Mouse (Mus musculus): ENCODE results near the gene 4430402I18Rik.
A peak's percentile ranks its signal among the peaks of the same experiment; 100 is the strongest.
"Not testable (repeated sequence)": the region's sequence is repeated elsewhere in the genome, so short reads cannot be mapped to it uniquely, and the experiment has no call there.

The 4430402I18Rik gene

DNA sequence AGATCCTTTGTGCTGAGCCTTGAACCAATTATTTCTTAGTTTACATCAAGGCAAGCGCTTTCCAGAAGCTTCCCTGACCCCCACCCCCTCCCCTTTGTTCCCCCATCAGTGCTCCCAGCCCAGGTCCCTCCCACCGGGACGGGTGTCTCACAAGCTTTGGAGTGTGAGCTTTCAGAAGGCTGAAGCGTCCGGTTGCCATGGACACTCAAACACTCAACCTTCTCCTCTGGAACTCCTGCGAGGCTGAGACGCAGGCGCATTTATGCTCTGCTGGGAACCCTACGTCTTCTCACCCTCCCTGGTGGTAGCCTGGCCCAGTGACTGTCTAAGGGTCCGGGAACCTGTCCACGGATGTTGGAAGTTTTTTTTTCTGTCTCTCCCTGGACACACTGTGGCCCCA, at the start of gene 4430402I18Rik:
4430402I18Rik (minus strand) TSS at position 149 of the 400 bp plus-strand sequence.
- DNase-seq = no peak

- no peak for DNase-seq
These were observed 49.2 kb upstream of the 4430402I18Rik start for GRCm38 (mm10) chr19:29016786-29017185.

DNA sequence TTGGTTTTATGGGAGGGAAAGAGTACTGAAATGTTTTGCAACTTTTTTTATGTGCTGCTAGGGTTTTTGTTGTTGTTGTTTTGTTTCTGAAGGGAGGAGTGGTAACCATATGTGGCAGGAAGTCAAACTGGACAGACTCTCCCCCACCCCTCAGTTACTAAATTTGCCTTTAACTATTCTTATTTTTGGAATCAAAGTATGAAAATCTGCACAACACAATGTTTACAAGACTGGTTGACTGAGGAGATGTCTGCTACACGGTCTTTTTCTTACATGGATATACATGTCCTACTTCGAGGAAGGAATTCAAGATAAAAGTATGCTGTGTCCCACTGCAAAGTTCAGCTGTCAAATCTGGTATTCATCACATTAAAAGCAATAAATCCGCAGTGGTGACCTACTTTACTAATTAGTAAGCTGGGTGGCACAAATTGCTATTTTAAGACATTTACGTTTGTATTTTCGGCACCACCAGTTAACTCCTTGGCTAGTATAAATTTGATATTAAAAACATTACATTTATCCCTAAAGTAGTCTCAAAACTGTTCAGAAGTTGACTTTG, 48.7 kb upstream of the 4430402I18Rik start:
- DNase-seq = no peak

GRCm38 (mm10) chr19:29015410-29016203, 48.0 kb upstream of the 4430402I18Rik start:
- no peak for DNase-seq

GRCm38 (mm10) chr19:29014466-29015055, 47.0 kb upstream of the 4430402I18Rik start:
- no peak for DNase-seq

DNA sequence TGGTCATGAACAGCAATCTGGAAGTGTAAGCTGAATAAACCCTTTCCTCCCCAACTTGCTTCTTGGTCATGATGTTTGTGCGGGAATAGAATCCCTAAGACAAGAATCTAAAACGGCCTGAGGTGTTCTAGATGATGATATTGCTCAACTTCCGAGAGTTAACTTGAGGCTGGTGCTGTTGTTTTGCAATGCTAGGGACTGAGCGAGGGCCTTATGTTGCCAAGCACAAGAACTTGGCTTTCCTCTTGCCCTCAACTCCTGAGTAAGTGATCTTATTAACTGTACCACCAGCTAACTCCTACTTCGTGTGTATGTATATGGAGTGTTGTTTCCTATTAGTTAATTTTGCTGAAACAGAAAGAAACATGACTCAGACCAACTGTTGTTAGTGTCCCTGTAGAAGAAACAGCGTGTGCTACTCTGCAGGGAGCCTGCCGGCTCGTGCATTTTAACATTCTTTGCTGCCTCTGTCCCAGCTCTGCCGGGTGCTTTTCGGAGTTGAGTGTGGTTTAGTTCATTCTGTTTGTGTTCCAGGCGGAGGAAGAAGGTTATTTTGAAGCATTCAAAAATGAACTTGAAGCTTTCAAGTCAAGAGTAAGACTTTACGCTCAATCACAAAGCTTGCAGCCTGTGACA, 43.9 kb upstream of the 4430402I18Rik start:
- DNase-seq = no peak

GRCm38 (mm10) chr19:29009046-29009445, 41.4 kb upstream of the 4430402I18Rik start:
- DNase-seq = no peak

DNA sequence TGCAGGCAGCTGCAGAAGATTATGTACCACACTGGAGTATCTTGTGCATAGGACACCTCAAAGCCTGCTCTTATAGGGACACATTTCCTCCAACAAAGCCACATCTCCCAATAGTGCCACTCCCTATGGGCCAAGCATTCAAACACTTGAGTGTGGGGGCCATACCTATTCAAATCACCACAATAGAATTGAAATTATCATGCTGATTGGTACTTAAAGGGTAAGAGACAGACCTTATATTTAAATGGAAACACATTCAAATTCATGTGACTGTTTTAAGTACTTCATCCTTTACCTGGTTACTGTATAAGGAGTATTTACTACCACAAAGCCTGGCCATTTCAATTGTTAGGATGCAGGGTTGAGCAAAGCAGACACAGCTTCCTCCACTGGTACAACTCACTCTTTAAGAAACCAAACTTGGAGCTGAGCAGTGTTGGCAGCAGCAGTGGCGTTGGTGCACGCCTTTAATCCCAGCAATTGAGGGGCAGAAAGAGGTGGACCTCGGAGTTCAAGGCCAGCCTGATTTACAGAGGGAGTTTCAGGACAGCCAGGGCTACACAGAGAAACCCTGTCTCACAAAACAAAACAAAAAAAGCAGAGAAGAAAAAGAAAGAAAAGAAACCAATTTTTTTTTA, 40.6 kb upstream of the 4430402I18Rik start:
- DNase-seq = no peak

GRCm38 (mm10) chr19:29000321-29000720, 32.7 kb upstream of the 4430402I18Rik start:
- not testable (repeated sequence) for DNase-seq

DNA sequence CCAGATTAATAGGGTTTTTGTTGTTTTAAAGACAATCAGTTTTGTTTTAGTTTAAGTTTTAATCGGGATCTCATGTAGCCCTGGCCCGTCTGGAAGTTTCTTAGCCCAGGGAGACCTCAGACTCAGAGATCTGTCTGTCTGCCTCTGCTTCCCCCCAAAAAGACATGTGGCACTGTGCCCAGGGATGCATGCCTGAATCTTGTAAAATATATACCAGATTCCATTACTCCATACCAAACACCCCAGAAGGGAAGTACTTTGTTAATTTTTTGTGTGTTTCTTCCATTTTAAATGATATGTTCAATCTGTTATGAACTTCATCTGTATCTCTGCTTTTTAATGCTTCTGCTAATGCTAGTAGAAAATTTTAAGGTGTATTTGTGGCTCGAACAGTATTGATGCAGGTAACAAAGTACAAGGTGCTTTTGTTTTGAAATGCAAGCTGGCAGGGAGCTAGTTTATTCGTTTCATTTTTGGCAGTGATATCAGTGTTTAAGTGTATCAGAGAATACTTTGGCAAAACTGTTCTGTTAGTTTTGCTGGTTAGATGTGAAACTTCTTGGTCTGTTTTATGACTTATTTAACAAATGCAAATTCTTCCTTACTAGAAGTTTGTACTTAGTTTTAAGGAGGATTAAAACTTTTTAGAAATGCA, 30.5 kb upstream of the 4430402I18Rik start:
- no peak for DNase-seq

DNA sequence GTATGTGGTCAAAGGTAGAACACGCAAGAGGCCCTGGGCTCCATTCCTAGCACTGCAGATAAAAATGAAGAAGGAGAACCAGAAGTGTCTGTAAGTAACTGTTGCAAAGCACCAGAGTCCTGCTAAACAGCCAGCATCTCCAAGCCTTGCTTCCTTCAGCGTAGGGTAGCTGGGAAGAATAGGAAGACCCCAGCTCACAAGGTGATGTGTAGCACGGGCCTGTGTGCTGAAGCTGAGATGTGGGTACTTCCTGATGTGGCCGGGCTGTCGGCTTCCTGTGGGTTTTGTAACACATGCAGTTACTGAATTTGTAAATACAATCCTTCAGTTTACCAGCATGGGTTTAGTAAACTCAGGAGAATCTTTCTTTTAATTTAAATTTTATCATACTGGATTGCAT, 27.8 kb upstream of the 4430402I18Rik start:
- no peak for DNase-seq

DNA sequence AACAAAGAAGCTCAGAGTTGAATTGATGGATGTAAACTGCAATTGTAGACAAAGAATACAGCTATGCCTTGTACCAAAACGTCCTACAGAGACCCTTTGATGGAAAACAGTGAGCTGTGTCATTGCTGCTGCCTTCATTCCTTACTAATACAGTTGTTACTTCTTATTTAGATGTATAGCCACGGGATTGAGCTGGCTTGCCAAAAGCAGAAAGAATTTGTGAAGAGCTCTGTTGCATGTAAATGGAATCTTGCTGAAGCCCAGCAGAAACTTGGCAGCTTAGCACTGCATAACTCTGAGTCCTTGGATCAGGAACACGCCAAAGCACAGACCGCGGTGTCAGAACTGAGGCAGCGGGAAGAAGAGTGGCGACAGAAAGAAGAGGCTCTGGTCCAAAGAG, 27.3 kb upstream of the 4430402I18Rik start:
- DNase-seq = peak; percentile 20 to 23

DNA sequence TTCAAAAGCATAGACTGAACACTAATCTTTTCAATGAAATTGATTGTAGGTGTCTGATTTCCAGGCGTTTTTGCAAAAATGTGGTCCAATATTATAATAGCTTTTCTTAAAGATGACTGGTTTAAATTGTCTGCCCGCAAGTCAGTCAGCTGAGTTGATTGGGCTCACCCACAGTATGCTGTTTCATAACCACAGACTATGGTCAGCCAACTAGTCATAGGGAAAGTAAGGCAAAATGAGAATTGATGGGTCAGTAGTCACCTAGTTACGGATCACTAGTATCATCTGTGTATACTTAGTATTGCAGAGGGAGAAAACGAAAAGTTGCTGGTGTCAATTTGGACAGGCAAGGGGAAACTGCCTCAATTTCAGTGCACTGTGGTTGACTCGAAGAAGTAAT, 23.8 kb upstream of the 4430402I18Rik start:
- no peak for DNase-seq

DNA sequence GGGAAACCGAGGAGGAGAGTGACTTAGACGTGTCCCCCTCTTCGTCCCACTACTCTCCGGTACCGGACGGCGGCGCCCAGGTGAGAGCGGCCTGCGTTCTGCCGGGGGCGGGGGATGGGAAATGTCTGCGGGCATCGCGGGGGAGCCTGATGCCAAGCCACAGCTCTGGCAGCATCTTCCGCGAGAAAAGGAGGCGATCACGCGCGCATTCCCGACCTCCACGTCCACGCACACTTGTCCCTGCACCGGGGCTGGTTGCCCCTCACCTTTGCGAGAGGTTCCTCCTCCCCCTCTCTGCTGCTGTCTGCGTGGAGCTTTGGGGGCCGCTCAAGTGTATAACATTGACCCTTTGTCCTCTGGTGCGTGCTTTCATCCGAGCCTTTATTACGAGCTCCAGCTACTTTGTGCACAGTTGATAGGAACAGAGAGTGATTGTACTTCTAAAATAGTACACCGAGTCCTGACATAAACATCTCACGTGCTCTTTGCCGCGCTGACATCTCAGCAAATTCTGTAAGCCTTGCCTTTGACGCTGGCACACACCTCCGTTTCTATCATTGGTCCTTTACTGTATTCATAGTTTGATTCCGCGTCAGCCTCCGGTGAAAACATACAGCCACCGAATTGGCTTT, 23.1 kb upstream of the 4430402I18Rik start:
- DNase-seq = no peak

GRCm38 (mm10) chr19:28990194-28990589, 22.6 kb upstream of the 4430402I18Rik start, which contains the start of gene Cdc37l1:
Gene Cdc37l1, plus strand, starts transcription at chr19:28990352.
- peak; percentile 98 to 99 for DNase-seq

DNA sequence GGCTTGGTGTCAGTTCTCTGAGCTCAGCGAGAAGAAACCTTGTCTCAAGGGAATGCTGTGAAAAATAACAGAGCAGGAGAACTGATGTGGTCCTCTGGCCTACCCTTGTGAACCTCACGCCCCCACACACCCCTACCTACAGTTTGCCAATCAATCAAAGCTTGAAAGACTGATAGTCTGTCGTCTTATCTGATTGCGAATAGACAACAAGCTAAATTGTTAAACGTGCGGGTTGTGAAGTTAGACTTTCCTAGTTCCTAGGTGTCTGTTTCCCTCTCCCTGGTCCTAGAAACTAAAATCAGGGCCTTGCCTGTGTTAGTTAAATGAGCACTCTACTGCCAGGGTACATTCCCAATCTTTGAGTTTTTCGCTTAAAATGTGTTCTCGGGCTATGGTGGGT, 21.9 kb upstream of the 4430402I18Rik start:
- no peak for DNase-seq

DNA sequence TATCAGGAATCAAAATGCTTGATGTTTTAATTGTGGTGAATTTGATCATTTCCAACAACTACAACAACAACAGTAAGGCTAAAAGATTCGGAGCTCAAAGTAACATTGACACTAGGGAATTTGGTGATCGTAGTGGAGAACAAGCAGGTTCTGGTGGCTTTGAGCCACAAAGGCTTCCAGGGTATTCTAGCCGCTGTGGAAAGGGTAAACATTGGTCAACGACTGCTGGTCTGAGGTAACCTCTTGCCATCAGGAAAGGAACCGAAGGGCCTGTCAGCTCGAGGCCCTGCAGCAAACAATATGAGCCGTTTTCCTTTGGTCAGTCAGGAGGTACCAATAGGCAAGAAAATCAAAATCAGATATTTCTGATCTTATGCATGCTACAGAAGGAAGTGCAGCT, 15.0 kb upstream of the 4430402I18Rik start:
- DNase-seq = no peak

DNA sequence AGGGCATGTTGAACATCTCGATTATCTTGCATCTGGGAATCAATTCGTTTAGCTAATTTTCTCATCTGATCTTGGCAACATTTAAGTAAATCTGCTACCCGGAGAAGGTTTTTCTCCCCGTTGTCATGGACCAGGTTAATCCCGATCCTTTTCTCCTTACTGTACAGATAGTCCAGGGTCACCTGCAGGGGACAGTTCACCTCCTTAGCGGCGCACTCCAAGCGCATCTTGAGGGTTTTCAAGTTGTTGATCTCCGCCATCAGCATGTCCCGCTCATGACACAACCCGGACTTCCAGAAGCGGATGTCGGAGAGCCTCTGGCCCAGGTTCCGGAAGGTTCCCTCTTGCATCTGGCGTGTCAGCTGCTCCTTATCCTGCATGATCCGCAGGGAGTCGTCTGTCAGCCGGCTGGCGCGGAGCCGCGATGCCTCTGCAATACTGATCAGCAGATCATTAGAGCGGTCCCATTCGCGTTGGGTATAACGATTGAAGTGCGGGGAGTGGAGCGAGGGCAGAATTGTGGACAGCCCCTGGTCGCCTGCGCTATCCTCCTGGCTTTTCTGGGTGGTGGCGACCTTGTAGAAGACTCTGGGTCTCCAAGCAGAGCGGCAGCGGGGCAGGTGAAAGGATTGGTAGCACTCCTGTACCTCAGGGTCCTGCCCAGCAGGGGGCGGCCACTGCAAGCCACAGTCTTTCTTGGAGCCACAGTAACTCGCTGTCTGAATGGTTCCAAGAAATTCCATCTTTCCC, 7.4 kb upstream of the 4430402I18Rik start:
- peak; percentile 85 to 86 for DNase-seq

DNA sequence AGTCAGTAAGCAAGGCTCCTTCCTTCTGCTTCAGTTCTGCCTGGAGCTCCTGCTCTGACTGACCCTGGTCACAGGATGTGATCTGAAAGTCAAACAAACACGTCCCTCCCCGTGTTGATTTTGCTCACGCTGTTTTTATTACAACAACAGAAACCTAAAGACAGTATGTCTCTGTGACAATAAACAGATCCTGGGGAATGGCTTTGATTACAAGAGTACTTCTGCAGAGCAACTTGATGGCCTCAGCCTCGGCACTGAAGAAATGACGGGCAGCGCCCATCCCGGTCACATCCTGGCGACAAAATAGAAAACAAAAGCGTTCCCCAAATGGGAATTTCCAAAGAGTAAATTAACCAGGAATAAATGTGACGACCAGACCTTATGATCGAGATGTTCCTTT, 2.7 kb upstream of the 4430402I18Rik start:
- no peak for DNase-seq

DNA sequence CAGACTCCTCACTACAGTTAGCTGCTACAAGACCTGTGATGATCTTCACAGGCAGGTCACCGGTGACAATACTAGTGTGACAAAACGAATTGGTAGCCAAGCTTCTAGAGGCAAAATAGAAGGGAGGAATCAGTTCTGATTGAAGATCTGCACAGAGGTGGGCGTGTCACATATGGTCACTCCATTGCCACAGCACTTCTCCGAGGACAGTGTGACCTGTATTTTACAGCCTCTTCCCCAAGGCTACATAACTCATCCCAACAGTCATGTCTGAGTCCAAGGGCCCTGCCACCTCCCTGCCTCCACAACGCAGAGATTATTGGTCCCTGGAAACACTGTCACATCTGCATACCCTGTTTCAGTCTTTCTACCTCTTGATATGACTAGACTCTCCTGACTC, 1.6 kb upstream of the 4430402I18Rik start:
- DNase-seq = no peak

- no peak for DNase-seq
These were observed 578 bp upstream of the 4430402I18Rik start for GRCm38 (mm10) chr19:28968178-28968577.
